Mouse (Mus musculus) small intestine, adult 2 months (tissue): ENCODE data around the gene Olfr1513.

Experiments
- CTCF ChIP-seq: fragments of 200-500 bp; IDR thresholded peaks from 2 replicates; pipeline ENCODE4 v1.5.1; 2012; ENCODE audit warnings: low read depth, mild to moderate bottlenecking, control low read depth, inconsistent platforms, low read length, moderate library complexity, mixed read lengths; ENCODE audit not compliant: insufficient replicate concordance, insufficient read length; ENCODE audit errors: extremely low read depth
- POLR2A ChIP-seq: fragments of 200-500 bp; IDR thresholded peaks from 2 replicates; pipeline ENCODE4 v1.6.1; 2012; ENCODE audit warnings: low read depth, mild to moderate bottlenecking, control low read depth, inconsistent platforms, low read length, moderate library complexity

GRCm38 (mm10) chr14:52332171-52332570, 24.0 kb downstream of the Olfr1513 start:
- no peak for TF ChIP-seq CTCF
- TF ChIP-seq POLR2A: no peak
